Mouse (Mus musculus) liver, embryonic 15.5 days (tissue): ENCODE data around the gene Pik3ca. TPM values are rescaled to one million over a fixed set of nuclear protein-coding genes. Genes with fewer than 3 reads are reported as not detected.

Source experiments
- ATAC-seq: fragments of 200-750 bp; cut with Nextera tagmentation; 2 replicates; pipeline ENCODE4 v1.8.0; 2017; ENCODE audit warnings: moderate number of reproducible peaks, mild to moderate bottlenecking, moderate library complexity; ENCODE audit not compliant: insufficient read depth
- H3K27ac ChIP-seq: fragments of 300-500 bp; sonication (generic); replicated peaks from 2 replicates; pipeline ENCODE4 v1.5.1; 2015; ENCODE audit warnings: mild to moderate bottlenecking, inconsistent platforms
- H3K27me3 ChIP-seq: fragments of 300-500 bp; sonication (generic); 2 replicates; pipeline ENCODE4 v1.6.1; 2015; ENCODE audit warnings: mild to moderate bottlenecking, inconsistent platforms
- H3K36me3 ChIP-seq: fragments of 300-500 bp; sonication (generic); replicated peaks from 2 replicates; pipeline ENCODE4 v1.6.1; 2015; ENCODE audit warnings: moderate library complexity, mild to moderate bottlenecking, inconsistent platforms
- H3K4me1 ChIP-seq: fragments of 300-500 bp; sonication (generic); replicated peaks from 2 replicates; pipeline ENCODE4 v1.6.1; 2015; ENCODE audit warnings: inconsistent platforms
- H3K4me2 ChIP-seq: fragments of 300-500 bp; sonication (generic); 2 replicates; pipeline ENCODE4 v1.6.1; 2015; ENCODE audit warnings: moderate library complexity, mild to moderate bottlenecking, inconsistent platforms
- H3K4me3 ChIP-seq: fragments of 300-500 bp; sonication (generic); replicated peaks from 2 replicates; pipeline ENCODE4 v1.5.1; 2015; ENCODE audit warnings: mild to moderate bottlenecking, inconsistent platforms
- H3K9ac ChIP-seq: fragments of 300-500 bp; sonication (generic); 2 replicates; pipeline ENCODE4 v1.6.1; 2015; ENCODE audit warnings: moderate library complexity, mild to moderate bottlenecking, inconsistent platforms
- H3K9me3 ChIP-seq: fragments of 300-500 bp; sonication (generic); replicated peaks from 2 replicates; pipeline ENCODE4 v1.6.1; 2016; ENCODE audit warnings: inconsistent platforms
- WGBS: fragments of 180-500 bp; shearing (Covaris S2); methylation state at CpG from one replicate; pipeline ENCODE4 v1.1.7; 2015; ENCODE audit warnings: mixed read lengths; ENCODE audit not compliant: insufficient replicate concordance; 5-methylcytosine and 5-hydroxymethylcytosine counted together
- polyA plus RNA-seq: library from polyadenylated mRNA; unstranded; fragments of >200 nt; fragmentation: Nextera tagmentation; extraction: Ambion mirVana; gene quantifications from 2 replicates; pipeline ENCODE4 v1.2.1, GENCODE M21; 2015

Pik3ca gene
- polyA plus RNA-seq, 1 experiment from 2014 or later = 2.4 TPM

DNA sequence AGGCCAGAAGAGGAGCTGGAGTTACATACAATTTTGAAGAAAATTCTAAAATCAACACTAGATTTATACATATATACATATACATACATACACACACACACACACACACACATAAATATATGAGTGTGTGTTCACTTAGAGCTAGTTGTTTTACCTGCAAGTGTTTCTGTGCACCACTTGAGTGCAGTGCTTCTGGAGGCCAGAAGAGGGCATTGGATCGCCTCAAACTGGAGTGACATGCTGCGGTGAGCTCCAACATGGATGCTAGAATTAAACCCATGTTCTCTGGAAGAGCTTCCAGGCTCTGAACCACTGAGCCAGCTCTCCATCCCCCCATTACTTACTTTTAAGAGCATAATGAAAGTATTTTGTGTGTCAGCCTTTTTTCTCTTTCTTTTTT lies 17.6 kb upstream of the Pik3ca start:
- Histone ChIP-seq H3K4me2 (no peak overlapping the region), H3K36me3 (no peaks in the 10 kb centered on the region), H3K9ac (no peak overlapping the region), H3K27ac (no peak overlapping the region), H3K4me1 (0 out of 2 replicates have a peak, but pooled peaks cover 3% of the 10 kb centered on the region), H3K27me3 (no peaks in the 10 kb centered on the region), H3K4me3 (no peak overlapping the region), H3K9me3 (no peaks in the 10 kb centered on the region)
- WGBS = 18% methylated on average over 2 of the region's 2 CpGs
- ATAC-seq = no peak

DNA sequence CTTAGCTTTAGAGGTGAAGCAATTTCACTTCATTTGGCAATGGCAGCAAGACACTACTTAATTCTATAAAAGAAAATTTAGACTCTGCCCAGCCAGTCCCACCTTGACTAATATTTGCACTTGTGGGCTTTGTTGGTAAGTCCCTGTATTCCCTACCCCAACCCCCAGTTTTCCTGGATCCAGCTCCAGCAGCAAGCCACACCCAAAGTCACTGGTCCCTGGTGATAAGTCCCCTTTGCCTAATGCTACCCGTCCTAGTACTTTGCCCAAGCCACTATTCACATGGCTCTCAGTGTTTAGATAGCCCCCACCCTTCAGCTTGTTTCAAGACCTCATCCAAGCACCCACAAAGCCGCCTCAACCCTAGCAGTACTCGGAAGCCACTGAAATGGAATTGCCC lies 15.9 kb upstream of the Pik3ca start:
- Histone ChIP-seq H3K9ac (no peak overlapping the region), H3K4me1 (0 out of 2 replicates have a peak, but pooled peaks cover 3% of the 10 kb centered on the region), H3K4me3 (no peak overlapping the region), H3K4me2 (no peak overlapping the region), H3K27me3 (no peaks in the 10 kb centered on the region; the same call in 1 of the 2 replicates), H3K27ac (no peak overlapping the region), H3K36me3 (no peaks in the 10 kb centered on the region), H3K9me3 (no peaks in the 10 kb centered on the region)
- WGBS = 29% methylated on average over 3 of the region's 3 CpGs
- ATAC-seq = no peak

DNA sequence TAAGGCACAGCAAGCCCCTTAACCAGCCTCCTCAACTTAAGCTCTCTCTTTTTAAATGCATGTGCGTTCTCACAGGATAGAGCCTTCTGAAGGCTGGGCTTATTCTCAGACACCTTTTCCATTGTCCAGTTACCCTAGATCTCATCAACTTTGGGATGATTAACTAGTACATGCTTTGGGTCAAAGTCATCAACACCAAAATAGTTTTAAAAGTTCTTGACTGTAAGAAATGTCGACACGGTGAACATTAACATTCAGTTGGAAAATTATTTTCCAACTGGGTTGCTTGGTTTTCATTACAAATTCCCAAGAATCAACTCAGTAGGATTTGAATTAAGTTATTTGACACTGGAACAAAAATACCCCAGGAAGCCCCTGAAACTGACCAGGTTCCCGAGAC lies 4.6 kb upstream of the Pik3ca start:
- H3K4me2 ChIP-seq = no peak overlapping the region
- H3K4me3 ChIP-seq = no peak overlapping the region
- H3K36me3 ChIP-seq = no peaks in the 10 kb centered on the region
- peaks cover 14% of the 10 kb centered on the region for H3K4me1 ChIP-seq
- no peaks in the 10 kb centered on the region for H3K27me3 ChIP-seq
- 68% methylated on average over 4 of the region's 4 CpGs for WGBS
- no peaks in the 10 kb centered on the region for H3K9me3 ChIP-seq
- H3K27ac ChIP-seq = no peak overlapping the region
- no peak for ATAC-seq
- no peak overlapping the region for H3K9ac ChIP-seq

DNA sequence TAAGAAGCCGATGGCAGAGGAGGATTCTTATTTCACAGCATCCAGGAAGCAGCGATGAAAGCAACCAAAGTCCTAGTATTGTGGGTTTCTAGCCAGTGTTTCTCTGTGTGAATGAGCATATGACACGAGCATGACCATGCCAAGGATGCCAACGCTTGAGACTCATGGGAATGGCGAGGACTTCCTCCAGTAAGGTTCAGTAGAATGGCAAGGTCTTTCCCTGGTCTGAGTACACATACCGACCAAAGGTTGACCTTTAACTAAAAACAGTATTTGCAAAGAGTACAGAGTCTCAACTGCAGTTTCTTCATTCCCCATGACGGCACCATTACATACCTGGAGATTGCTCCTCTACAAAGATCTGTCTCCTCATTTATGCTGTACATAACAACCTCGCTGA lies 3.5 kb upstream of the Pik3ca start:
- Histone ChIP-seq H3K27ac (0 out of 2 replicates have a peak overlapping the region, but pooled peaks have one; percentile 41), H3K36me3 (no peaks in the 10 kb centered on the region), H3K4me1 (peaks cover 19% of the 10 kb centered on the region), H3K9ac (no peak overlapping the region), H3K27me3 (no peaks in the 10 kb centered on the region), H3K9me3 (no peaks in the 10 kb centered on the region), H3K4me2 (no peak overlapping the region), H3K4me3 (no peak overlapping the region)
- WGBS = 72% methylated on average over 8 of the region's 8 CpGs
- ATAC-seq = no peak

DNA sequence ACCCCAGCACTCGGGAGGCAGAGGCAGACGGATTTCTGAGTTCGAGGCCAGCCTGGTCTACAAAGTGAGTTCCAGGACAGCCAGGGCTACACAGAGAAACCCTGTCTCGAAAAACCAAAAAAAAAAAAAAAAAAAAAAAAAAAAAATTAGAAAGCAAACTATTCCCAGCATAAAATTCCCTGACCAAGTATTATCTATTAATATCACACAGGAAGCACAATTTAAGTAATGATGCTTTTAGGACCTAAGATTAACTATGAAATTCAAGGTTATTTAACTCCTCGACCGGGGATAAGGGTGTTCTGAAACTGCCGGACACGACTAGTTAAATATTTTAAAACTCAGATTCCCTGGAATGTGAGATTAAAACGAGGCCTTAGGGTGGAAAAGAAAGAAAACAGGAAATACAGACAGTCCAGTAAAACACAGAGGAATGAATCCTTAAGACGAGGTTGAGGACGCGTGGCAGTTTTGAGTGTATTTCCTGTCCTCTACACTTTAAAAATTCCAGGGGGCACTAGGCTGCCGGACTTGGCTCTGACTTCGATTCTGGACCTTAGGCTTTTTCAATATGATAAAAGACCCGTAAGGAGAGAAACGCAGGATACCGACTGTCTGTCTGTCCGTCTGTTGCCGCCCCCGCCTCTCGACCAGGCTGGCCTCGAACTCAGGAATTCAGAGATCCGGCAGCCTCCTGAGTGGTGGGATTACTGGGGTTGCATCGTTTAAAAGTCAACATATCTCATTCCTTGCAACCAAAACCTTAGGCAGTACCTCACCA lies 1.5 kb upstream of the Pik3ca start:
- no peaks in the 10 kb centered on the region for H3K36me3 ChIP-seq
- 13% methylated on average over 23 of the region's 24 CpGs for WGBS

DNA sequence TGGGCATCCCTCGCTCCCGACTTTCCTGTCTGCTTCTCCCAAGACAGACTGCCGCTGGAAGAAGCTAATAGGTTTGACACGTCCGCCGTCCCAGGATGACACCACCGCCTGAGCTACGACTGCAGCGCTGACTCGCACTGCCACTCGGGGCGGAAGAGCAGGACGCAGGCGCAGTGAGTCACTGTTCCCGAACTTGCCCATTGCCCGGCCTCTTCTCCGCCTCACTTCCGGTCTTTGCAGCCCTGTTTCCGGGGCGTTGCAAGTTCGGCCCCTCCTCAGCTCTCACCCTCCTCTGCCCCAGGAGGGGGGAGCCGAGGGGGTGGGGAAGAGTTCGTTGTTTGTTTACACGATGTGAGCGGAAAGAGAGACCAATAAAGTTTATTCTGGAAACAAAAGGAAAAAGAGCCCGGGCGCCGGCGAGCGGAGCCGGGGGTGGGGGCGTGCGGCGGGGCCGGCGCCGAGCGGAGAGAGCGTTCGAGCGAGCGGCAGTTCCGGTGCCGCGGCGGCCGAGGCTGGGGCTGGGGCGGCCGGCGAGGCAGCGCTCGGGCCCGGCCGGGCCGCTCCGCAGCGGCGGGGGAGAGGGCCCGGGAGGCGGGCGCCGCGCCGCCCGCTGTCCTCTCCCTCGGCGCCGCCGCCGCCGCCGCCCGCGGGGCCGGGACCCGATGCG lies 544 bp upstream of the Pik3ca start:
- Histone ChIP-seq H3K4me1 (peaks cover 46% of the 10 kb centered on the region), H3K27me3 (no peaks in the 10 kb centered on the region), H3K4me2 (peak overlapping the region; percentile 94), H3K36me3 (no peaks in the 10 kb centered on the region), H3K9me3 (no peaks in the 10 kb centered on the region), H3K27ac (peak overlapping the region; percentile 98), H3K9ac (peak overlapping the region; percentile 95), H3K4me3 (peak overlapping the region; percentile 94)
- ATAC-seq = peak; percentile 96
- WGBS = under 1% methylated on average over 47 of the region's 77 CpGs

More for the DNA sequence above, 1.5 kb upstream of the Pik3ca start:
- Histone ChIP-seq H3K4me3 (peak overlapping the region; percentile 94), H3K9ac (peak overlapping the region; percentile 95), H3K4me1 (peaks cover 37% of the 10 kb centered on the region), H3K4me2 (peak overlapping the region; percentile 94), H3K27ac (peak overlapping the region; percentile 98), H3K27me3 (no peaks in the 10 kb centered on the region), H3K9me3 (no peaks in the 10 kb centered on the region)
- no peak for ATAC-seq

DNA sequence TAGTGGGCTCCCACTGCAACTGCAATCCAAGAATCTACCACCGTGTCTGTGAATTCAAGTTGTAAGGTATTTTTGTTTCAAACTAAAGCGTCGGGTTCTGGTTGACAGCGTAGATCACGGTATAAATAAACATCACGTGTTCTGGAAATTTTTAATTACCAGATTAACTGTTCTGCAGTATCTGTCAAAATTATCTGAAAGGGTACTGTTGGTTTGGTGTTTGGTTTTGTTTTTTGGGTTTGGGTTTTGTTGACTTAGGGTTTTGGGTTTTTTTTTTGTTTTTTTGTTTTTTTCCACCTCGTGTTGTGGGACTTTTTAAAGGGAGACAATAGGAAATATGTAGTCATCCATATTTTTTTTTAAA lies 686 bp downstream of the Pik3ca start:
- no peaks in the 10 kb centered on the region for H3K27me3 ChIP-seq
- H3K9ac ChIP-seq = peak overlapping the region; percentile 95
- peaks cover 50% of the 10 kb centered on the region for H3K4me1 ChIP-seq
- no peaks in the 10 kb centered on the region for H3K9me3 ChIP-seq
- 1% methylated on average over 7 of the region's 7 CpGs for WGBS
- H3K4me2 ChIP-seq = peak overlapping the region; percentile 94
- peak overlapping the region; percentile 94 for H3K4me3 ChIP-seq
- H3K27ac ChIP-seq = peak overlapping the region; percentile 98
- no peak for ATAC-seq
- no peaks in the 10 kb centered on the region for H3K36me3 ChIP-seq

DNA sequence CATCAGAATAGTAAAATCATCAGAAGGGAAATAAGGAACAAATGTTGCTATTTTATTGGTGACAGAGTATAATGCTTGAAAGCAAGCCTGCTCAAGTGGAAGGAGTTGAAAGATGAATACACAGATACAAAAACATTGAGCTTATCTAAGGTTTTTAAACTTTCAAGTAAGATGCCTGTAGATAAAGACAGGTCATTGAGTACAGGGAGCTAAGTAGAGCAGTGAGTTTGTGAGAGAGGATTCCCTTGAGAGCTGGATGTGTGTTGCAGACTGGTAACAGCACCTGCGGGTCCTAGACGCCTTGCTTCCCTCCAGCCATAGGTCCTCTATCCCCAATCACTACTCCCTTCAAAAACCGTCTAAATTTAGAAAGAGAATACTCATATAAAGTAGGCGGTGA lies 1.2 kb downstream of the Pik3ca start:
- H3K4me2 ChIP-seq = peak overlapping the region; percentile 94
- peak overlapping the region; percentile 94 for H3K4me3 ChIP-seq
- no peaks in the 10 kb centered on the region for H3K27me3 ChIP-seq
- no peaks in the 10 kb centered on the region for H3K36me3 ChIP-seq
- 23% methylated on average over 4 of the region's 4 CpGs for WGBS
- H3K9me3 ChIP-seq = no peaks in the 10 kb centered on the region
- ATAC-seq = no peak
- peaks cover 53% of the 10 kb centered on the region for H3K4me1 ChIP-seq
- no peak overlapping the region for H3K27ac ChIP-seq
- H3K9ac ChIP-seq = no peak overlapping the region

DNA sequence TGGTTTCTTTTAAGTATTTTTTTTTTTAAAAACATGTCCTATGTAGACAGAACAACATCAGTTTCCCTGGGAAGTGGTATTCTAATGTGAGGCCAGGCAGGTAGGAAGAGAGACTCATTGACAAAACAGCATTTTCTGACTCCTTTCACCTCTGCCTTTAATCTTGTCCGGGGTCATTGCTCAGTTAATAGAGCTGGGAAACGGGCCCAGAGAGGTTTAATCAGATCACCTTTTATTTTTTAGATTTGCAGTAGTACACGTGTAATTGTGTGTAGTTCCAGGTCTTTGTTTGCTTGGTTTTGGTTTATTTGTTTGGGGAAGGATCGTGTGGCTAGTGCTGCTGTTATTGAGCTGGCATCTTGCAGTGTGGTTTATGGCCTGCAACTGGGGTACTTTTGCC lies 1.9 kb downstream of the Pik3ca start:
- WGBS = 33% methylated on average over 4 of the region's 4 CpGs
- H3K9me3 ChIP-seq = no peaks in the 10 kb centered on the region
- peaks cover 59% of the 10 kb centered on the region for H3K4me1 ChIP-seq
- no peaks in the 10 kb centered on the region for H3K27me3 ChIP-seq
- no peak overlapping the region for H3K27ac ChIP-seq
- H3K9ac ChIP-seq = no peak overlapping the region
- ATAC-seq = no peak
- H3K4me3 ChIP-seq = no peak overlapping the region
- no peak overlapping the region for H3K4me2 ChIP-seq
- H3K36me3 ChIP-seq = no peaks in the 10 kb centered on the region

DNA sequence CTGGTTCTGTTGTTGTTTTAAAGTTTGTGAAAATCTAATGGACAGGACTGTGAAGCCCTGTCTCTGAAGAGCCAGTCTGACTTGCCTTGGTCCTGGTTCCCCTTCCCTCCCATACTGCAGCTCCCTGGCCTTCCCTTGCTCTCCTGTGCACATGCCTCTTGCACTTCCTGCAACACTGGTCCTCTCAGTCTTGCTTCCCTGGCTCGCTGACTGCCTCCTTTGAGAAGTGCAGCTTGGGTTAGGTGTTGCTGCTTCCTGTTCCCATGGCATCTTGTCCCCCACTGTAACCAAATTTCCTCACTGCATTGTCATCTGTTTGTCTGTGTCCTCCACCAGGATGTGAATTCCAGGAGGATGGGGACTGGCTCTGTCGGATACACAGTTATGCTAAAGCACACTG lies 2.5 kb downstream of the Pik3ca start:
- ATAC-seq = no peak
- Histone ChIP-seq H3K9me3 (no peaks in the 10 kb centered on the region), H3K27ac (no peak overlapping the region), H3K36me3 (no peaks in the 10 kb centered on the region), H3K4me2 (no peak overlapping the region), H3K4me3 (no peak overlapping the region), H3K9ac (no peak overlapping the region), H3K27me3 (no peaks in the 10 kb centered on the region), H3K4me1 (peaks cover 63% of the 10 kb centered on the region)
- WGBS = 72% methylated on average over 2 of the region's 2 CpGs

DNA sequence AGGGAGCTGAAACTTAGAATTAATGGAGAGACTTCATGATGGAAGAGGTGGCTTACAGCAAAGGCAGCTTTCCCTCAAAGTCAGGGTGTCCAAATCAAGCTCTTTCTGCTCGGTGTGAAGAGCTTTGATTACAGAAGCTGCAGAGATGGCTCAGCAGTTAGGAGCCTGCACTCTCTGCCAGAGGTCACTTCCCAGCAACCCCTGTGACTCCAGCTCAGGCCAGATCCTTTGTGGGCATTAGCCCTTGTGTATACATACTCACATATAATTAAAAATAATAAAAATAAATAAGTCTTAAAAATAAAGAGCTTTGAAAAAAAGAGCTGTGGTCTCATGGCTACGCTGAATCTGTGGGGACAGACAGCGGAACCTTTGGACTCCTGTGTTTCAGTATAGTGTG lies 4.1 kb downstream of the Pik3ca start:
- Histone ChIP-seq H3K4me1 (peaks cover 66% of the 10 kb centered on the region), H3K9me3 (no peaks in the 10 kb centered on the region), H3K27me3 (no peaks in the 10 kb centered on the region), H3K27ac (no peak overlapping the region), H3K9ac (no peak overlapping the region), H3K36me3 (no peaks in the 10 kb centered on the region), H3K4me2 (no peak overlapping the region), H3K4me3 (no peak overlapping the region)
- ATAC-seq = no peak
- 72% methylated on average over 3 of the region's 3 CpGs for WGBS
